Mouse (Mus musculus) gastrocnemius, postnatal 25 days (tissue): ENCODE data around the gene Wdr4. TPM values are rescaled to one million over a fixed set of nuclear protein-coding genes. Genes with fewer than 3 reads are reported as not detected.
"Not testable (repeated sequence)": the region's sequence is repeated elsewhere in the genome, so short reads cannot be mapped to it uniquely, and the experiment has no call there.

Source experiments
- DNase-seq: peaks from one replicate; pipeline ENCODE4 v3.0.0; 2022
- long read RNA-seq, 2 experiments: library from polyadenylated mRNA; stranded (forward); transcript quantifications; one replicate each; pipeline ENCODE4 v2.0.0; 2021
- total RNA-seq, 2 experiments: library from RNA; stranded (reverse); gene quantifications; 1 replicate in 1 of 2; 2 replicates in 1 of 2; pipeline ENCODE4 v1.2.3; 2021

Wdr4 gene
- 1 to 10 TPM; 5.1 to 6.7 TPM for total RNA-seq
- long read RNA-seq, experiment 1, full-length matches to known transcripts: 4 of 13 reads
- long read RNA-seq, experiment 1, partial matches to known transcripts: 3 of 13 reads
- long read RNA-seq, experiment 1, other reads (novel, unspliced or antisense): 6 of 13 reads
- long read RNA-seq, experiment 2, full-length matches to known transcripts: 7 of 11 reads
- long read RNA-seq, experiment 2, partial matches to known transcripts: 1 of 11 reads
- long read RNA-seq, experiment 2, other reads (novel, unspliced or antisense): 3 of 11 reads

- DNase-seq: peak; percentile 98
These were observed at the start of gene Wdr4, which contains the start of gene Ndufv3 for GRCm38 (mm10) chr17:31519946-31520838. Gene Wdr4 (minus strand): TSS chr17:31519980. Gene Ndufv3 (plus strand): TSS chr17:31520115.

- DNase-seq: no peak
These were observed 46.5 kb upstream of the Wdr4 start for GRCm38 (mm10) chr17:31566276-31566675.

GRCm38 (mm10) chr17:31565141-31566056, 45.6 kb upstream of the Wdr4 start:
- peak; percentile 65 for DNase-seq

- no peak for DNase-seq
These were observed 45.0 kb upstream of the Wdr4 start for GRCm38 (mm10) chr17:31564858-31565140.

GRCm38 (mm10) chr17:31564015-31564857, 44.5 kb upstream of the Wdr4 start, which contains the start of gene Pknox1:
Gene Pknox1 (plus strand): TSS chr17:31564734.
- peak; percentile 98 for DNase-seq

- no peak for DNase-seq
These were observed 43.8 kb upstream of the Wdr4 start for GRCm38 (mm10) chr17:31563632-31564014.

GRCm38 (mm10) chr17:31559021-31559789, 39.4 kb upstream of the Wdr4 start:
- no peak for DNase-seq

GRCm38 (mm10) chr17:31557947-31558542, 38.3 kb upstream of the Wdr4 start:
- no peak for DNase-seq

- DNase-seq: peak; percentile 45
These were observed 37.5 kb upstream of the Wdr4 start for GRCm38 (mm10) chr17:31557124-31557880.

- no peak for DNase-seq
These were observed 36.5 kb upstream of the Wdr4 start for GRCm38 (mm10) chr17:31556253-31556652.

- DNase-seq: not testable (repeated sequence)
These were observed 32.8 kb upstream of the Wdr4 start for GRCm38 (mm10) chr17:31552601-31553000.

GRCm38 (mm10) chr17:31549389-31549788, 29.6 kb upstream of the Wdr4 start:
- no peak for DNase-seq

GRCm38 (mm10) chr17:31547974-31548373, 28.2 kb upstream of the Wdr4 start:
- DNase-seq: no peak

- peak; percentile 63 for DNase-seq
These were observed 26.8 kb upstream of the Wdr4 start for GRCm38 (mm10) chr17:31546444-31547196.

- no peak for DNase-seq
These were observed 23.8 kb upstream of the Wdr4 start for GRCm38 (mm10) chr17:31543574-31543973.

GRCm38 (mm10) chr17:31541460-31541831, 21.7 kb upstream of the Wdr4 start:
- DNase-seq: peak; percentile 58

GRCm38 (mm10) chr17:31540809-31541459, 21.2 kb upstream of the Wdr4 start:
- DNase-seq: no peak

GRCm38 (mm10) chr17:31540101-31540500, 20.3 kb upstream of the Wdr4 start:
- no peak for DNase-seq
